Mouse (Mus musculus) MEL (cell line): ENCODE data around the gene Atxn7l3. TPM values are rescaled to one million over a fixed set of nuclear protein-coding genes. Genes with fewer than 3 reads are reported as not detected.

Experiments used
- DNase-seq: peaks from one replicate; pipeline ENCODE4 v3.0.0; 2011; ENCODE audit warnings: low read depth, low spot score
- H3K27ac ChIP-seq: 2 replicates; pipeline ENCODE4 v1.5.1; 2012; ENCODE audit warnings: low read depth, mild to moderate bottlenecking, control low read depth, low read length, moderate library complexity; ENCODE audit not compliant: control insufficient read depth
- H3K27me3 ChIP-seq, 2 experiments: fragments of 150-350 bp in 1 of 2; sonication (generic) in 1 of 2; 2 replicates each; pipeline ENCODE4 v1.6.1; 2012; ENCODE audit warnings: low read length in 2 of 2, mild to moderate bottlenecking in 2 of 2, improper control_type of control experiment in 1 of 2, moderate library complexity in 1 of 2; ENCODE audit not compliant: insufficient read depth in 2 of 2, control insufficient read depth in 1 of 2
- H3K36me3 ChIP-seq, 2 experiments: 2 replicates each; pipeline ENCODE4 v1.6.1; 2012 to 2014; ENCODE audit warnings: low read length in 2 of 2, improper control_type of control experiment in 1 of 2, inconsistent platforms in 1 of 2, mild to moderate bottlenecking in 1 of 2; ENCODE audit not compliant: insufficient read depth in 2 of 2, control insufficient read depth in 1 of 2
- H3K4me1 ChIP-seq, 2 experiments: fragments of 150-350 bp in 1 of 2; sonication (generic) in 1 of 2; 2 replicates each; pipeline ENCODE4 v1.6.1; 2012; ENCODE audit warnings: low read length in 2 of 2, improper control_type of control experiment in 1 of 2, mild to moderate bottlenecking in 1 of 2; ENCODE audit not compliant: insufficient read depth in 2 of 2, control insufficient read depth in 1 of 2
- H3K4me3 ChIP-seq, 2 experiments: fragments of 150-350 bp in 1 of 2; sonication (generic) in 1 of 2; 2 replicates each; pipeline ENCODE4 v1.5.1; 2012; ENCODE audit warnings: low read depth in 2 of 2, low read length in 2 of 2, mild to moderate bottlenecking in 2 of 2, moderate library complexity in 2 of 2, control low read depth in 1 of 2, improper control_type of control experiment in 1 of 2; ENCODE audit not compliant: control insufficient read depth in 1 of 2, insufficient read depth in 1 of 2
- H3K79me2 ChIP-seq: 2 replicates; pipeline ENCODE4 v1.6.1; 2012; ENCODE audit warnings: mild to moderate bottlenecking, low read length, moderate library complexity; ENCODE audit not compliant: control insufficient read depth, poor library complexity, insufficient read depth
- H3K9ac ChIP-seq: 2 replicates; pipeline ENCODE4 v1.6.1; 2012; ENCODE audit warnings: low read depth, mild to moderate bottlenecking, control low read depth, low read length, moderate library complexity; ENCODE audit not compliant: control insufficient read depth, poor library complexity, severe bottlenecking
- H3K9me3 ChIP-seq: fragments of 150-350 bp; sonication (generic); replicated peaks from 2 replicates; pipeline ENCODE4 v1.6.1; 2012; ENCODE audit warnings: mild to moderate bottlenecking, low read length, improper control_type of control experiment, moderate library complexity; ENCODE audit not compliant: insufficient read depth
- BHLHE40 ChIP-seq: IDR thresholded peaks from 2 replicates; pipeline ENCODE4 v1.6.1; 2012; ENCODE audit warnings: low read depth, mild to moderate bottlenecking, inconsistent platforms, low read length, improper control_type of control experiment, borderline replicate concordance
- CHD1 ChIP-seq: IDR thresholded peaks from 2 replicates; pipeline ENCODE4 v1.6.1; 2012; ENCODE audit warnings: low read depth, mild to moderate bottlenecking, inconsistent platforms, low read length, improper control_type of control experiment
- CHD2 ChIP-seq: IDR thresholded peaks from 2 replicates; pipeline ENCODE4 v1.6.1; 2011; ENCODE audit warnings: low read length, improper control_type of control experiment
- EP300 ChIP-seq, 2 experiments: IDR thresholded peaks; 2 replicates each; pipeline ENCODE4 v1.6.1; 2011; ENCODE audit warnings: improper control_type of control experiment in 2 of 2, low read length in 2 of 2, low read depth in 1 of 2, mild to moderate bottlenecking in 1 of 2
- ETS1 ChIP-seq: IDR thresholded peaks from 2 replicates; pipeline ENCODE4 v1.6.1; 2012; ENCODE audit warnings: low read depth, mild to moderate bottlenecking, inconsistent platforms, low read length, improper control_type of control experiment, moderate library complexity
- HCFC1 ChIP-seq: IDR thresholded peaks from 2 replicates; pipeline ENCODE4 v1.6.1; 2012; ENCODE audit warnings: low read depth, mild to moderate bottlenecking, inconsistent platforms, low read length, improper control_type of control experiment, moderate library complexity
- JUND ChIP-seq: IDR thresholded peaks from 2 replicates; pipeline ENCODE4 v1.6.1; 2011; ENCODE audit warnings: low read depth, mild to moderate bottlenecking, improper control_type of control experiment, low read length
- MAX ChIP-seq: IDR thresholded peaks from 2 replicates; pipeline ENCODE4 v1.6.1; 2011; ENCODE audit warnings: low read length, improper control_type of control experiment
- MAZ ChIP-seq: IDR thresholded peaks from 2 replicates; pipeline ENCODE4 v1.6.1; 2012; ENCODE audit warnings: low read depth, mild to moderate bottlenecking, inconsistent platforms, low read length, improper control_type of control experiment
- MXI1 ChIP-seq: IDR thresholded peaks from 2 replicates; pipeline ENCODE4 v1.6.1; 2011; ENCODE audit warnings: mild to moderate bottlenecking, low read depth, low read length, improper control_type of control experiment
- MYC ChIP-seq: IDR thresholded peaks from 2 replicates; pipeline ENCODE4 v1.6.1; 2011; ENCODE audit warnings: low read depth, mild to moderate bottlenecking, low read length, improper control_type of control experiment, moderate library complexity
- NELFE ChIP-seq: IDR thresholded peaks from 2 replicates; pipeline ENCODE4 v1.6.1; 2011; ENCODE audit warnings: low read depth, low read length, improper control_type of control experiment
- POLR2A ChIP-seq, 2 experiments: IDR thresholded peaks; 2 replicates each; pipeline ENCODE4 v1.6.1; 2011 to 2012; ENCODE audit warnings: low read length in 2 of 2, mild to moderate bottlenecking in 2 of 2, control low read depth in 1 of 2, improper control_type of control experiment in 1 of 2, low read depth in 1 of 2, moderate library complexity in 1 of 2; ENCODE audit not compliant: control insufficient read depth in 1 of 2, insufficient read depth in 1 of 2, poor library complexity in 1 of 2
- POLR2AphosphoS2 ChIP-seq: IDR thresholded peaks from 2 replicates; pipeline ENCODE4 v1.6.1; 2011; ENCODE audit warnings: low read length, improper control_type of control experiment
- POLR2AphosphoS5 ChIP-seq: IDR thresholded peaks from 2 replicates; pipeline ENCODE4 v1.6.1; 2012; ENCODE audit warnings: low read depth, borderline replicate concordance, mild to moderate bottlenecking, inconsistent platforms, low read length, moderate library complexity, mixed read lengths
- RAD21 ChIP-seq: IDR thresholded peaks from 2 replicates; pipeline ENCODE4 v1.6.1; 2011; ENCODE audit warnings: mild to moderate bottlenecking, low read depth, low read length, improper control_type of control experiment
- RCOR1 ChIP-seq: IDR thresholded peaks from 2 replicates; pipeline ENCODE4 v1.6.1; 2012; ENCODE audit warnings: low read depth, mild to moderate bottlenecking, inconsistent platforms, low read length, improper control_type of control experiment
- SIN3A ChIP-seq: IDR thresholded peaks from 2 replicates; pipeline ENCODE4 v1.6.1; 2012; ENCODE audit warnings: low read length, improper control_type of control experiment, inconsistent platforms
- SMC3 ChIP-seq: IDR thresholded peaks from 2 replicates; pipeline ENCODE4 v1.6.1; 2011; ENCODE audit warnings: low read depth, low read length, improper control_type of control experiment
- TAL1 ChIP-seq: IDR thresholded peaks from 2 replicates; pipeline ENCODE4 v1.6.1; 2012; ENCODE audit warnings: mild to moderate bottlenecking, inconsistent platforms, low read length, moderate library complexity, mixed read lengths
- TBP ChIP-seq: IDR thresholded peaks from 2 replicates; pipeline ENCODE4 v1.8.0; 2011; ENCODE audit warnings: low read depth, low read length, improper control_type of control experiment
- TCF12 ChIP-seq: IDR thresholded peaks from 2 replicates; pipeline ENCODE4 v1.6.1; 2014; ENCODE audit warnings: low read depth, mild to moderate bottlenecking, inconsistent platforms, low read length, improper control_type of control experiment, moderate library complexity
- USF1 ChIP-seq: IDR thresholded peaks from 2 replicates; pipeline ENCODE4 v1.6.1; 2014; ENCODE audit warnings: low read depth, mild to moderate bottlenecking, inconsistent platforms, low read length, improper control_type of control experiment, moderate library complexity
- ZKSCAN1 ChIP-seq: IDR thresholded peaks from 2 replicates; pipeline ENCODE4 v1.6.1; 2012; ENCODE audit warnings: low read depth, mild to moderate bottlenecking, inconsistent platforms, low read length, improper control_type of control experiment, moderate library complexity
- ZMIZ1 ChIP-seq: IDR thresholded peaks from 2 replicates; pipeline ENCODE4 v1.6.1; 2012; ENCODE audit warnings: low read depth, mild to moderate bottlenecking, inconsistent platforms, low read length, improper control_type of control experiment, moderate library complexity
- ZNF384 ChIP-seq: IDR thresholded peaks from 2 replicates; pipeline ENCODE4 v1.6.1; 2012; ENCODE audit warnings: low read depth, mild to moderate bottlenecking, inconsistent platforms, low read length, improper control_type of control experiment
- polyA plus RNA-seq, 2 experiments: library from polyadenylated mRNA; stranded (reverse) in 1 of 2; unstranded in 1 of 2; fragments of >175 nt in 1 of 2; fragments of >200 nt in 1 of 2; gene quantifications; 2 replicates each; pipeline versions ENCODE4 v1.2.1 to v1.2.4; 2012; ENCODE audit warnings: low replicate concordance in 2 of 2, low read depth in 1 of 2; ENCODE audit not compliant: insufficient read length in 2 of 2, insufficient read depth in 1 of 2, missing spikeins in 1 of 2
- total RNA-seq: library from RNA; depleted of rRNA; stranded (reverse); fragments of 300-350 nt; gene quantifications from 2 replicates; pipeline ENCODE4 v1.2.3, GENCODE M21; 2012

Atxn7l3 gene
- total and polyA plus RNA-seq, 3 experiments: 39.4 to 53.0 (median 46.7) TPM

- H3K27ac ChIP-seq: peak overlapping the region; percentile 87
- peaks cover 3 to 13% of the 10 kb centered on the region in 2 experiments for H3K4me1 ChIP-seq
- H3K36me3 ChIP-seq: peaks cover 0 to 12% of the 10 kb centered on the region in 2 experiments; a peak in 2 of 4 replicates
- H3K4me3 ChIP-seq: peak overlapping the region; percentile 91 to 98
- TF ChIP-seq TBP (peak; percentile 97), POLR2AphosphoS5 (no peak), CHD1 (0 out of 2 replicates have a peak, but pooled peaks have one; percentile 1), CHD2 (0 out of 2 replicates have a peak, but pooled peaks have one; percentile 2), HCFC1 (peak; percentile 66; the same call in 1 of the 2 replicates), NELFE (peak; percentile 92), POLR2AphosphoS2 (peak; percentile 76), USF1 (no peak), MAX (peak; percentile 23), ZKSCAN1 (0 out of 2 replicates have a peak, but pooled peaks have one; percentile 30), MYC (no peak), POLR2A (IDR thresholded peaks at IDR 0.05; ENCODE audit: control insufficient read depth in 1 of 2, insufficient read depth in 1 of 2, low read depth in 1 of 2, low read length in 2 of 2, poor library complexity in 1 of 2) (peak; percentile 88 to 99), SMC3 (peak; percentile 16; the same call in 1 of the 2 replicates), JUND (no peak), TAL1 (no peak), ZNF384 (peak; percentile 97), RCOR1 (peak; percentile 41; the same call in 1 of the 2 replicates), EP300 (IDR thresholded peaks at IDR 0.05; ENCODE audit: low read depth in 1 of 2, low read length in 2 of 2) (peak in 1 of 2 experiments; percentile 19; a peak in 1 of 4 replicates), ETS1 (peak; percentile 61; the same call in 1 of the 2 replicates), TCF12 (0 out of 2 replicates have a peak, but pooled peaks have one; percentile 34), RAD21 (no peak), MXI1 (0 out of 2 replicates have a peak, but pooled peaks have one; percentile 51), MAZ (peak; percentile 69; the same call in 1 of the 2 replicates), ZMIZ1 (peak; percentile 94), BHLHE40 (no peak), SIN3A (peak; percentile 71)
- peak overlapping the region; percentile 100 for H3K9ac ChIP-seq
- H3K27me3 ChIP-seq: peaks cover 3 to 5% of the 10 kb centered on the region in 2 experiments; a peak in 2 of 4 replicates
- peak; percentile 96 for DNase-seq
- H3K9me3 ChIP-seq: no peaks in the 10 kb centered on the region
- peaks cover 47% of the 10 kb centered on the region for H3K79me2 ChIP-seq
These were observed 23.7 kb upstream of the Atxn7l3 start for GRCm38 (mm10) chr11:102319941-102320685.
